Mouse (Mus musculus) kidney, postnatal 10 days (tissue): ENCODE results near the gene Igbp1.
A peak's percentile ranks its signal among the peaks of the same experiment; 100 is the strongest.

ENCODE experiments used
- DNase-seq: peaks from one replicate; pipeline ENCODE4 v3.0.0; 2021; ENCODE audit warnings: mixed read lengths

The Igbp1 gene

GRCm38 (mm10) chrX:100494068-100494978, at the start of gene Igbp1:
Gene Igbp1, plus strand, starts transcription at chrX:100494291.
- DNase-seq = peak; percentile 84

GRCm38 (mm10) chrX:100468047-100468446, 26.0 kb upstream of the Igbp1 start:
- no peak for DNase-seq

- peak; percentile 11 for DNase-seq
Measured at GRCm38 (mm10) chrX:100470126-100470525, 24.0 kb upstream of the Igbp1 start.

- DNase-seq = no peak
Measured at GRCm38 (mm10) chrX:100471491-100471890, 22.6 kb upstream of the Igbp1 start.

GRCm38 (mm10) chrX:100475569-100476223, 18.4 kb upstream of the Igbp1 start:
- DNase-seq = no peak

GRCm38 (mm10) chrX:100480317-100480716, 13.8 kb upstream of the Igbp1 start:
- peak; percentile 78 for DNase-seq

- no peak for DNase-seq
Measured at GRCm38 (mm10) chrX:100493500-100494067, 507 bp upstream of the Igbp1 start.

GRCm38 (mm10) chrX:100504175-100504851, 10.2 kb downstream of the Igbp1 start:
- no peak for DNase-seq

- no peak for DNase-seq
Measured at GRCm38 (mm10) chrX:100508164-100508563, 14.1 kb downstream of the Igbp1 start.

- no peak for DNase-seq
Measured at GRCm38 (mm10) chrX:100509921-100510320, 15.8 kb downstream of the Igbp1 start.

GRCm38 (mm10) chrX:100516683-100517082, 22.6 kb downstream of the Igbp1 start:
- DNase-seq = no peak

GRCm38 (mm10) chrX:100517626-100518025, 23.5 kb downstream of the Igbp1 start:
- no peak for DNase-seq

- no peak for DNase-seq
Measured at GRCm38 (mm10) chrX:100518532-100518931, 24.4 kb downstream of the Igbp1 start.

- DNase-seq = no peak
Measured at GRCm38 (mm10) chrX:100524471-100524870, 30.4 kb downstream of the Igbp1 start, which contains the start of gene Dgat2l6. Gene Dgat2l6, plus strand, starts transcription at chrX:100524838.

- no peak for DNase-seq
Measured at GRCm38 (mm10) chrX:100556026-100556425, 61.9 kb downstream of the Igbp1 start.

GRCm38 (mm10) chrX:100565696-100566095, 71.6 kb downstream of the Igbp1 start:
- no peak for DNase-seq
